In genomic region chr3:135349022-135349421, GRCm38 (mm10) we compare ENCODE assay signal across 21 mouse cellular contexts. TPM values are rescaled to one million over a fixed set of nuclear protein-coding genes. Genes with fewer than 3 reads are reported as not detected.
"Had no signal": no experiment of that assay in that cellular context is flagged by ENCODE, and none has a peak within 500 bp of the region (broad histone marks: within the 10 kb centered on the region; RNA-seq: fewer than 3 reads in every experiment).

No protein-coding gene starts in this region.

- H3K4me2 ChIP-seq: limb, embryonic 12.5 days; limb, embryonic 15.5 days; liver, embryonic 11.5 days; lung, embryonic 14.5 days; midbrain, embryonic 12.5 days; stomach, embryonic 15.5 days had no signal

- ATAC-seq: intestine, embryonic 16.5 days; liver, postnatal 0 days; lung, postnatal 0 days; midbrain, embryonic 16.5 days had no signal

- H3K27me3 ChIP-seq: limb, embryonic 12.5 days; limb, embryonic 15.5 days; midbrain, embryonic 12.5 days; stomach, embryonic 15.5 days had no signal

- H3K27ac ChIP-seq: limb, embryonic 12.5 days; limb, embryonic 15.5 days; liver, embryonic 14.5 days; macrophage; midbrain, embryonic 12.5 days; stomach, embryonic 15.5 days had no signal

- H3K9ac ChIP-seq: limb, embryonic 12.5 days; limb, embryonic 15.5 days; liver, embryonic 14.5 days; liver, postnatal 0 days; lung, embryonic 14.5 days; midbrain, embryonic 12.5 days; stomach, embryonic 15.5 days had no signal

- DNase-seq: kidney, adult 18-20 months; kidney, adult 9 months; kidney, postnatal 14 days; kidney, postnatal 4 days; liver, postnatal 0 days; lung, embryonic 14.5 days; thymus, adult 2 months; thymus, postnatal 14 days; thymus, postnatal 4 days had no signal

- H3K4me1 ChIP-seq: limb, embryonic 12.5 days; limb, embryonic 15.5 days; midbrain, embryonic 12.5 days; stomach, embryonic 15.5 days had no signal

- H3K36me3 ChIP-seq: limb, embryonic 12.5 days; limb, embryonic 15.5 days; midbrain, embryonic 12.5 days; stomach, embryonic 15.5 days had no signal

- H3K4me3 ChIP-seq: limb, embryonic 12.5 days; limb, embryonic 15.5 days; midbrain, embryonic 12.5 days; stomach, embryonic 15.5 days had no signal

- H3K9me3 ChIP-seq: limb, embryonic 12.5 days; limb, embryonic 15.5 days; midbrain, embryonic 12.5 days; stomach, embryonic 15.5 days had no signal

RNA-seq across cellular contexts. Expression of gene Slc9b1, which starts 1.2 kb away (rescaled TPM):
- total RNA-seq: megakaryocyte, adult 5-6 weeks had no signal
- polyA plus RNA-seq: limb, embryonic 15.5 days; liver, postnatal 0 days; neural tube, embryonic 14.5 days; thymus, adult 2 months had no signal

RNA-seq across cellular contexts. Expression of gene Slc9b2, which starts 41.5 kb away (rescaled TPM):
- total RNA-seq: megakaryocyte, adult 5-6 weeks had no signal
- polyA plus RNA-seq: liver, postnatal 0 days had no signal
